Comparison of ENCODE assay signal across 10 mouse cellular contexts in the genomic region with DNA sequence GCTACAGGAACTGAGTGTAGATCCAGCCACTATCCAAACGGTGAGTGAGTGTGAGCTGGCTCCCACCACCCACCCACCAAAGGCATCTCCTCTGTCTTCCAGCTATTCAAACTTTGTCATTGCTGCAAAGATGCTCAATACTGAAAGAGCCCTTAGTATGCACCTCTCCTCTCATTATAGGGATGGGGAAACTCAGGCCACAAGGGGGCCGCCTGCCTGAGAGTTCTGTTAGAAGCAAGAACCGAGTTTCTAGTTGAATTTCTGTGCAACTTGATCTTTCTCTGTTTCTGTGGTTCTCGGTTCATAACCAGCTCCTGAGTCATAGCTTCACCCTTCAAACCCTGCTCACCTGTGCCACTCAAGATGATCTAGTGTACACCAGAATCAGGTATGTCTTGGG. TPM values are rescaled to one million over a fixed set of nuclear protein-coding genes. Genes with fewer than 3 reads are reported as not detected.
A peak's percentile ranks its signal among the peaks of the same experiment; 100 is the strongest.
DNase-seq lines count a peak whose midpoint lies in the region; ATAC-seq lines count a peak whose summit lies in the region.
"Had no signal": no experiment of that assay in that cellular context is flagged by ENCODE, and none has a peak within 500 bp of the region (broad histone marks: within the 10 kb centered on the region; RNA-seq: fewer than 3 reads in every experiment).

No protein-coding gene starts in this region.

- DNase-seq in embryo, embryonic 10.5 days (ENCODE audit: low spot score): peak; percentile 46
- no peak for DNase-seq in embryo, embryonic 10 days (ENCODE audit: low spot score)
- DNase-seq in kidney, postnatal 10 days: peak; percentile 40
- no peak for DNase-seq in kidney, adult 11 months
- peak; percentile 68 for DNase-seq in thymus, postnatal 4 days
- DNase-seq in thymus, postnatal 10 days (ENCODE audit: low spot score in 2 of 2): no peak
- DNase-seq in neural tube, embryonic 10.5 days (ENCODE audit: extremely low spot score, low spot score): no peak
- DNase-seq: heart, adult 18-20 months; heart, postnatal 14 days had no signal

- no peak for ATAC-seq in monocyte, adult 5-6 weeks (replicated peaks; ENCODE audit: insufficient number of reproducible peaks, low FRiP score, low TSS enrichment, poor library complexity, severe bottlenecking)

RNA-seq across cellular contexts. Expression of gene Sytl1, which starts 10.8 kb away (rescaled TPM):
- total RNA-seq in monocyte, adult 5-6 weeks (2017): 1.4 to 7.1 TPM (median 4.4 TPM) in 3 replicates

RNA-seq across cellular contexts. Expression of gene Map3k6, which starts 11.5 kb away (rescaled TPM):
- total RNA-seq in monocyte, adult 5-6 weeks (2017): 0.87 to 12.3 TPM (median 3.8 TPM) in 3 replicates

RNA-seq across cellular contexts. Expression of gene Tmem222, which starts 25.5 kb away (rescaled TPM):
- 13.8 to 25.7 TPM (median 19.1 TPM) in 3 replicates for total RNA-seq in monocyte, adult 5-6 weeks (2017)

RNA-seq across cellular contexts. Expression of gene Gpr3, which starts 39.8 kb away (rescaled TPM):
- total RNA-seq in monocyte, adult 5-6 weeks (2017): not detected in 3 replicates
- total RNA-seq: heart, adult 18-20 months had no signal

RNA-seq across cellular contexts. Expression of gene Cd164l2, which starts 40.2 kb away (rescaled TPM):
- total RNA-seq in monocyte, adult 5-6 weeks (2017): not detected in 3 replicates
- total RNA-seq: heart, adult 18-20 months; heart, postnatal 14 days had no signal

Comparison
In these comparisons a context has a peak if more than half of its experiments do, and no peak if none do; other contexts are left out.
1. DNase-seq: peak in embryo, embryonic 10.5 days (single experiment), kidney, postnatal 10 days (single experiment) and thymus, postnatal 4 days (single experiment); none in embryo, embryonic 10 days (single experiment), kidney, adult 11 months (single experiment), thymus, postnatal 10 days (0 of 2) and neural tube, embryonic 10.5 days (single experiment).